Mouse (Mus musculus): ENCODE measurements around the gene Anapc11. TPM values are rescaled to one million over a fixed set of nuclear protein-coding genes. Genes with fewer than 3 reads are reported as not detected.

The Anapc11 gene
- polyA plus RNA-seq, 1 experiment from 2014 or later: 178 TPM

GRCm38 (mm10) chr11:120632559-120633519, 34.6 kb downstream of the Anapc11 start:
- H3K4me2 ChIP-seq (replicated peaks): peak overlapping the region; percentile 85
- H3K4me3 ChIP-seq (replicated peaks): peak overlapping the region; percentile 94
- H3K4me1 ChIP-seq (replicated peaks): peaks cover 39% of the 10 kb centered on the region
- peak overlapping the region; percentile 95 for H3K9ac ChIP-seq
- H3K27me3 ChIP-seq (replicated peaks): no peaks in the 10 kb centered on the region
- peaks cover 9% of the 10 kb centered on the region for H3K36me3 ChIP-seq
- peak; percentile 88 for ATAC-seq
- H3K9me3 ChIP-seq: no peaks in the 10 kb centered on the region
- peak overlapping the region; percentile 74 for H3K27ac ChIP-seq
- WGBS: under 1% methylated on average over 115 of the region's 116 CpGs

GRCm38 (mm10) chr11:120633520-120634343, 35.5 kb downstream of the Anapc11 start, which contains the start of gene Mafg:
Gene Mafg, minus strand, starts transcription at chr11:120633600.
- Histone ChIP-seq H3K27me3 (replicated peaks) (no peaks in the 10 kb centered on the region), H3K4me3 (replicated peaks) (peak within 1 kb of the TSS; percentile 94), H3K4me2 (replicated peaks) (peak within 1 kb of the TSS; percentile 85), H3K9me3 (no peaks in the 10 kb centered on the region), H3K9ac (peak within 1 kb of the TSS; percentile 95), H3K36me3 (peaks cover 7% of the 10 kb centered on the region), H3K4me1 (replicated peaks) (peaks cover 39% of the 10 kb centered on the region), H3K27ac (peak within 1 kb of the TSS; percentile 74)
- peak; percentile 90 for ATAC-seq
- 11% methylated on average over 58 of the region's 58 CpGs for WGBS

- H3K27me3 ChIP-seq (replicated peaks): no peaks in the 10 kb centered on the region
- no peak for ATAC-seq
- H3K9me3 ChIP-seq: no peaks in the 10 kb centered on the region
- H3K36me3 ChIP-seq: no peaks in the 10 kb centered on the region
- no peak overlapping the region for H3K9ac ChIP-seq
- H3K4me1 ChIP-seq (replicated peaks): peaks cover 29% of the 10 kb centered on the region
- H3K4me2 ChIP-seq (replicated peaks): no peak overlapping the region
- no peak overlapping the region for H3K27ac ChIP-seq
- H3K4me3 ChIP-seq (replicated peaks): no peak overlapping the region
- WGBS: 82% methylated on average over 5 of the region's 5 CpGs
Measured at GRCm38 (mm10) chr11:120634810-120635209, 36.6 kb downstream of the Anapc11 start.

GRCm38 (mm10) chr11:120641255-120641654, 43.0 kb downstream of the Anapc11 start:
- Histone ChIP-seq H3K36me3 (no peaks in the 10 kb centered on the region), H3K27ac (no peak overlapping the region), H3K4me3 (replicated peaks) (no peak overlapping the region), H3K9me3 (no peaks in the 10 kb centered on the region), H3K9ac (no peak overlapping the region), H3K4me2 (replicated peaks) (no peak overlapping the region), H3K27me3 (replicated peaks) (no peaks in the 10 kb centered on the region), H3K4me1 (replicated peaks) (peaks cover 9% of the 10 kb centered on the region)
- no peak for ATAC-seq
- 65% methylated on average over 9 of the region's 9 CpGs for WGBS

- Histone ChIP-seq H3K4me1 (replicated peaks) (peaks cover 9% of the 10 kb centered on the region), H3K4me2 (replicated peaks) (peak overlapping the region; percentile 97; the same call in 1 of the 2 replicates), H3K9me3 (no peaks in the 10 kb centered on the region), H3K9ac (no peak overlapping the region), H3K27me3 (replicated peaks) (0 out of 2 replicates have a peak, but pooled peaks cover 1% of the 10 kb centered on the region), H3K27ac (no peak overlapping the region), H3K36me3 (no peaks in the 10 kb centered on the region), H3K4me3 (replicated peaks) (no peak overlapping the region)
- WGBS: 81% methylated on average over 8 of the region's 8 CpGs
- ATAC-seq: no peak
Measured at GRCm38 (mm10) chr11:120641869-120642268, 43.6 kb downstream of the Anapc11 start.

- Histone ChIP-seq H3K4me3 (replicated peaks) (peak overlapping the region; percentile 43), H3K9me3 (no peaks in the 10 kb centered on the region), H3K9ac (peak overlapping the region; percentile 57), H3K36me3 (no peaks in the 10 kb centered on the region), H3K27ac (no peak overlapping the region), H3K4me1 (replicated peaks) (peaks cover 14% of the 10 kb centered on the region), H3K27me3 (replicated peaks) (peaks cover 11% of the 10 kb centered on the region; the same call in 1 of the 2 replicates), H3K4me2 (replicated peaks) (peak overlapping the region; percentile 97)
- peak; percentile 69 for ATAC-seq
- under 1% methylated on average over 18 of the region's 18 CpGs for WGBS
Measured at GRCm38 (mm10) chr11:120642939-120643600, 44.8 kb downstream of the Anapc11 start.

GRCm38 (mm10) chr11:120643601-120643987, 45.4 kb downstream of the Anapc11 start, which contains the start of gene Pycr1:
Gene Pycr1, minus strand, starts transcription at chr11:120643769.
- H3K27me3 ChIP-seq (replicated peaks): peaks cover 13% of the 10 kb centered on the region; the same call in 1 of the 2 replicates
- H3K4me2 ChIP-seq (replicated peaks): peak within 1 kb of the TSS; percentile 97
- H3K36me3 ChIP-seq: no peaks in the 10 kb centered on the region
- peaks cover 16% of the 10 kb centered on the region for H3K4me1 ChIP-seq (replicated peaks)
- H3K4me3 ChIP-seq (replicated peaks): peak within 1 kb of the TSS; percentile 43
- WGBS: under 1% methylated on average over 15 of the region's 15 CpGs
- no peak within 1 kb of the TSS for H3K27ac ChIP-seq
- ATAC-seq: peak; percentile 99
- peak within 1 kb of the TSS; percentile 57 for H3K9ac ChIP-seq
- H3K9me3 ChIP-seq: no peaks in the 10 kb centered on the region

- peak overlapping the region; percentile 52 for H3K4me2 ChIP-seq (replicated peaks)
- H3K36me3 ChIP-seq: no peaks in the 10 kb centered on the region
- H3K9ac ChIP-seq: peak overlapping the region; percentile 39
- peaks cover 16% of the 10 kb centered on the region for H3K4me1 ChIP-seq (replicated peaks)
- ATAC-seq: no peak
- H3K27ac ChIP-seq: no peak overlapping the region
- whole genome bisulfite sequencing: 81% methylated on average over 35 of the region's 35 CpGs
- peaks cover 13% of the 10 kb centered on the region; the same call in 1 of the 2 replicates for H3K27me3 ChIP-seq (replicated peaks)
- H3K9me3 ChIP-seq: no peaks in the 10 kb centered on the region
- no peak overlapping the region; the same call in 1 of the 2 replicates for H3K4me3 ChIP-seq (replicated peaks)
Measured at GRCm38 (mm10) chr11:120647047-120647830, 49.0 kb downstream of the Anapc11 start.

GRCm38 (mm10) chr11:120648001-120648476, 49.8 kb downstream of the Anapc11 start, which contains the start of gene Myadml2:
Gene Myadml2, minus strand, starts transcription at chr11:120648158.
- peak within 1 kb of the TSS; percentile 52 for H3K4me2 ChIP-seq (replicated peaks)
- H3K36me3 ChIP-seq: no peaks in the 10 kb centered on the region
- H3K9ac ChIP-seq: peak within 1 kb of the TSS; percentile 39
- peaks cover 9% of the 10 kb centered on the region for H3K4me1 ChIP-seq (replicated peaks)
- no peak for ATAC-seq
- H3K27me3 ChIP-seq (replicated peaks): peaks cover 13% of the 10 kb centered on the region; the same call in 1 of the 2 replicates
- H3K4me3 ChIP-seq (replicated peaks): peak within 1 kb of the TSS; percentile 7; the same call in 1 of the 2 replicates
- no peak within 1 kb of the TSS for H3K27ac ChIP-seq
- WGBS: 4% methylated on average over 13 of the region's 13 CpGs
- H3K9me3 ChIP-seq: no peaks in the 10 kb centered on the region

- no peak overlapping the region for H3K9ac ChIP-seq
- H3K27me3 ChIP-seq (replicated peaks): peaks cover 21% of the 10 kb centered on the region; the same call in 1 of the 2 replicates
- no peak overlapping the region for H3K4me3 ChIP-seq (replicated peaks)
- 70% methylated on average over 3 of the region's 3 CpGs for WGBS
- no peaks in the 10 kb centered on the region for H3K36me3 ChIP-seq
- no peaks in the 10 kb centered on the region for H3K9me3 ChIP-seq
- H3K4me1 ChIP-seq (replicated peaks): peaks cover 7% of the 10 kb centered on the region
- ATAC-seq: no peak
- H3K4me2 ChIP-seq (replicated peaks): no peak overlapping the region
- H3K27ac ChIP-seq: no peak overlapping the region
Measured at GRCm38 (mm10) chr11:120651872-120652271, 53.7 kb downstream of the Anapc11 start.

- no peaks in the 10 kb centered on the region for H3K36me3 ChIP-seq
- WGBS: 71% methylated on average over 3 of the region's 3 CpGs
- H3K4me2 ChIP-seq (replicated peaks): no peak overlapping the region
- no peak overlapping the region for H3K4me3 ChIP-seq (replicated peaks)
- no peaks in the 10 kb centered on the region for H3K9me3 ChIP-seq
- peaks cover 3% of the 10 kb centered on the region; the same call in 1 of the 2 replicates for H3K4me1 ChIP-seq (replicated peaks)
- ATAC-seq: no peak
- H3K27me3 ChIP-seq (replicated peaks): peaks cover 36% of the 10 kb centered on the region
- H3K9ac ChIP-seq: no peak overlapping the region
- H3K27ac ChIP-seq: no peak overlapping the region
Measured at GRCm38 (mm10) chr11:120654741-120655140, 56.5 kb downstream of the Anapc11 start.

All from intestine, embryonic 15.5 days (tissue).